Mouse (Mus musculus) intestine, embryonic 15.5 days (tissue): Measurements from ENCODE around the gene Ercc5. TPM values are rescaled to one million over a fixed set of nuclear protein-coding genes. Genes with fewer than 3 reads are reported as not detected.

Source experiments
- ATAC-seq: fragments of 200-750 bp; cut with Nextera tagmentation; 2 replicates; pipeline ENCODE4 v1.8.0; 2017; ENCODE audit warnings: moderate TSS enrichment, moderate library complexity
- H3K27ac ChIP-seq: fragments of 300-500 bp; sonication (generic); 2 replicates; pipeline ENCODE4 v1.5.1; 2015; ENCODE audit warnings: mild to moderate bottlenecking, inconsistent platforms
- H3K27me3 ChIP-seq: fragments of 300-500 bp; sonication (generic); replicated peaks from 2 replicates; pipeline ENCODE4 v1.6.1; 2015; ENCODE audit warnings: inconsistent platforms
- H3K36me3 ChIP-seq: fragments of 300-500 bp; sonication (generic); 2 replicates; pipeline ENCODE4 v1.6.1; 2015; ENCODE audit warnings: inconsistent platforms
- H3K4me1 ChIP-seq: fragments of 300-500 bp; sonication (generic); replicated peaks from 2 replicates; pipeline ENCODE4 v1.6.1; 2015; ENCODE audit warnings: inconsistent platforms
- H3K4me2 ChIP-seq: fragments of 300-500 bp; sonication (generic); replicated peaks from 2 replicates; pipeline ENCODE4 v1.6.1; 2015; ENCODE audit warnings: mild to moderate bottlenecking, inconsistent platforms
- H3K4me3 ChIP-seq: fragments of 300-500 bp; sonication (generic); replicated peaks from 2 replicates; pipeline ENCODE4 v1.5.1; 2015; ENCODE audit warnings: inconsistent platforms
- H3K9ac ChIP-seq: fragments of 300-500 bp; sonication (generic); 2 replicates; pipeline ENCODE4 v1.6.1; 2015; ENCODE audit warnings: inconsistent platforms
- H3K9me3 ChIP-seq: fragments of 300-500 bp; sonication (generic); 2 replicates; pipeline ENCODE4 v1.6.1; 2016; ENCODE audit warnings: inconsistent platforms
- WGBS: fragments of 180-500 bp; shearing (Covaris S2); methylation state at CpG from one replicate; pipeline ENCODE4 v1.1.7; 2015; 5-methylcytosine and 5-hydroxymethylcytosine counted together
- polyA plus RNA-seq: library from polyadenylated mRNA; unstranded; fragments of >200 nt; fragmentation: Nextera tagmentation; extraction: Ambion mirVana; gene quantifications from 2 replicates; pipeline ENCODE4 v1.2.1, GENCODE M21; 2015

The Ercc5 gene
- 14.3 and 14.8 TPM in 2 replicates for polyA plus RNA-seq

- H3K9me3 ChIP-seq = no peaks in the 10 kb centered on the region
- WGBS = under 1% methylated on average over 66 of the region's 66 CpGs
- peak; percentile 98 for ATAC-seq
- peaks cover 3% of the 10 kb centered on the region; the same call in 1 of the 2 replicates for H3K4me1 ChIP-seq
- H3K27ac ChIP-seq = peak within 1 kb of the TSS; percentile 96
- H3K36me3 ChIP-seq = no peaks in the 10 kb centered on the region
- peak within 1 kb of the TSS; percentile 88 for H3K9ac ChIP-seq
- peak within 1 kb of the TSS; percentile 96 for H3K4me3 ChIP-seq
- H3K4me2 ChIP-seq = peak within 1 kb of the TSS; percentile 77
- no peaks in the 10 kb centered on the region for H3K27me3 ChIP-seq
Observed at GRCm38 (mm10) chr1:44147563-44148381, at the start of gene Ercc5. TSS of gene Ercc5 (plus strand) at chr1:44147744.

- ATAC-seq = peak; percentile 85
- H3K9me3 ChIP-seq = no peaks in the 10 kb centered on the region
- H3K9ac ChIP-seq = peak overlapping the region; percentile 83
- peak overlapping the region; percentile 87 for H3K4me3 ChIP-seq
- peak overlapping the region; percentile 95 for H3K27ac ChIP-seq
- H3K27me3 ChIP-seq = no peaks in the 10 kb centered on the region
- WGBS = under 1% methylated on average over 55 of the region's 55 CpGs
- H3K4me2 ChIP-seq = peak overlapping the region; percentile 70
- H3K36me3 ChIP-seq = peaks cover 8% of the 10 kb centered on the region; the same call in 1 of the 2 replicates
- peaks cover 8% of the 10 kb centered on the region; the same call in 1 of the 2 replicates for H3K4me1 ChIP-seq
Observed at GRCm38 (mm10) chr1:44101448-44102225, 45.9 kb upstream of the Ercc5 start.

GRCm38 (mm10) chr1:44102259-44102717, 45.3 kb upstream of the Ercc5 start, which contains the start of gene Tex30:
TSS of gene Tex30 (minus strand) at chr1:44102441.
- Histone ChIP-seq H3K9me3 (no peaks in the 10 kb centered on the region), H3K27me3 (no peaks in the 10 kb centered on the region), H3K36me3 (peaks cover 3% of the 10 kb centered on the region; the same call in 1 of the 2 replicates), H3K27ac (peak within 1 kb of the TSS; percentile 95), H3K4me2 (peak within 1 kb of the TSS; percentile 70), H3K4me3 (peak within 1 kb of the TSS; percentile 87), H3K4me1 (peaks cover 8% of the 10 kb centered on the region; the same call in 1 of the 2 replicates), H3K9ac (peak within 1 kb of the TSS; percentile 83)
- WGBS = under 1% methylated on average over 55 of the region's 55 CpGs
- ATAC-seq = peak; percentile 98

GRCm38 (mm10) chr1:44102939-44103338, 44.6 kb upstream of the Ercc5 start:
- Histone ChIP-seq H3K27me3 (no peaks in the 10 kb centered on the region), H3K4me1 (peaks cover 8% of the 10 kb centered on the region; the same call in 1 of the 2 replicates), H3K9me3 (no peaks in the 10 kb centered on the region), H3K4me3 (peak overlapping the region; percentile 87; the same call in 1 of the 2 replicates), H3K4me2 (peak overlapping the region; percentile 70), H3K9ac (peak overlapping the region; percentile 24; the same call in 1 of the 2 replicates), H3K36me3 (peaks cover 4% of the 10 kb centered on the region), H3K27ac (no peak overlapping the region)
- WGBS = 13% methylated on average over 5 of the region's 5 CpGs
- ATAC-seq = no peak

- ATAC-seq = no peak
- Histone ChIP-seq H3K9me3 (no peaks in the 10 kb centered on the region), H3K4me3 (no peak overlapping the region), H3K27ac (no peak overlapping the region), H3K4me2 (peak overlapping the region; percentile 74), H3K9ac (no peak overlapping the region), H3K4me1 (no peaks in the 10 kb centered on the region), H3K27me3 (no peaks in the 10 kb centered on the region), H3K36me3 (no peaks in the 10 kb centered on the region; the same call in 1 of the 2 replicates)
Observed at GRCm38 (mm10) chr1:44117571-44117970, 30.0 kb upstream of the Ercc5 start.

- no peaks in the 10 kb centered on the region for H3K9me3 ChIP-seq
- under 1% methylated on average over 39 of the region's 39 CpGs for WGBS
Observed at GRCm38 (mm10) chr1:44118239-44119054, 29.1 kb upstream of the Ercc5 start, which contains the start of the genes Kdelc1 and Bivm. TSS of gene Kdelc1 (minus strand) at chr1:44118808. TSS of gene Bivm (plus strand) at chr1:44118957.

GRCm38 (mm10) chr1:44119201-44120073, 28.1 kb upstream of the Ercc5 start:
- H3K4me2 ChIP-seq = peak overlapping the region; percentile 74
- peak overlapping the region; percentile 79 for H3K9ac ChIP-seq
- ATAC-seq = peak; percentile 90
- H3K9me3 ChIP-seq = no peaks in the 10 kb centered on the region
- peaks cover 6% of the 10 kb centered on the region; the same call in 1 of the 2 replicates for H3K36me3 ChIP-seq
- under 1% methylated on average over 42 of the region's 43 CpGs for WGBS
- no peaks in the 10 kb centered on the region for H3K27me3 ChIP-seq
- H3K4me1 ChIP-seq = no peaks in the 10 kb centered on the region
- peak overlapping the region; percentile 97 for H3K27ac ChIP-seq
- H3K4me3 ChIP-seq = peak overlapping the region; percentile 52

More at GRCm38 (mm10) chr1:44118239-44119054, 29.1 kb upstream of the Ercc5 start, which contains the start of the genes Kdelc1 and Bivm:
- no peaks in the 10 kb centered on the region for H3K4me1 ChIP-seq
- H3K4me3 ChIP-seq = peak within 1 kb of the TSS; percentile 52
- no peaks in the 10 kb centered on the region for H3K27me3 ChIP-seq
- peak within 1 kb of the TSS; percentile 74 for H3K4me2 ChIP-seq
- H3K27ac ChIP-seq = peak within 1 kb of the TSS; percentile 97
- H3K9ac ChIP-seq = peak within 1 kb of the TSS; percentile 79
- peak; percentile 97 for ATAC-seq
- H3K36me3 ChIP-seq = no peaks in the 10 kb centered on the region; the same call in 1 of the 2 replicates

GRCm38 (mm10) chr1:44120074-44120406, 27.5 kb upstream of the Ercc5 start:
- Histone ChIP-seq H3K9me3 (no peaks in the 10 kb centered on the region), H3K4me2 (peak overlapping the region; percentile 74), H3K27me3 (no peaks in the 10 kb centered on the region), H3K4me3 (peak overlapping the region; percentile 52), H3K9ac (peak overlapping the region; percentile 79), H3K27ac (peak overlapping the region; percentile 97), H3K4me1 (no peaks in the 10 kb centered on the region), H3K36me3 (peaks cover 6% of the 10 kb centered on the region; the same call in 1 of the 2 replicates)
- peak; percentile 63 for ATAC-seq
- 6% methylated on average over 6 of the region's 6 CpGs for WGBS

- WGBS = 71% methylated on average over 3 of the region's 3 CpGs
- ATAC-seq = no peak
- no peak overlapping the region for H3K9ac ChIP-seq
Observed at GRCm38 (mm10) chr1:44122256-44122655, 25.3 kb upstream of the Ercc5 start.

GRCm38 (mm10) chr1:44125590-44125989, 22.0 kb upstream of the Ercc5 start:
- H3K27me3 ChIP-seq = no peaks in the 10 kb centered on the region
- WGBS = 93% methylated on average over 4 of the region's 4 CpGs
- H3K9ac ChIP-seq = no peak overlapping the region
- H3K4me1 ChIP-seq = no peaks in the 10 kb centered on the region
- H3K27ac ChIP-seq = no peak overlapping the region
- no peak overlapping the region for H3K4me3 ChIP-seq
- no peak for ATAC-seq
- no peaks in the 10 kb centered on the region for H3K9me3 ChIP-seq
- H3K36me3 ChIP-seq = peaks cover 6% of the 10 kb centered on the region; the same call in 1 of the 2 replicates
- H3K4me2 ChIP-seq = no peak overlapping the region

More at GRCm38 (mm10) chr1:44122256-44122655, 25.3 kb upstream of the Ercc5 start:
- Histone ChIP-seq H3K4me1 (no peaks in the 10 kb centered on the region), H3K27me3 (no peaks in the 10 kb centered on the region), H3K4me3 (no peak overlapping the region), H3K9me3 (no peaks in the 10 kb centered on the region), H3K27ac (no peak overlapping the region), H3K4me2 (no peak overlapping the region), H3K36me3 (peaks cover 6% of the 10 kb centered on the region; the same call in 1 of the 2 replicates)
